20 mouse cellular contexts compared by ENCODE assay signal in the genomic region with DNA sequence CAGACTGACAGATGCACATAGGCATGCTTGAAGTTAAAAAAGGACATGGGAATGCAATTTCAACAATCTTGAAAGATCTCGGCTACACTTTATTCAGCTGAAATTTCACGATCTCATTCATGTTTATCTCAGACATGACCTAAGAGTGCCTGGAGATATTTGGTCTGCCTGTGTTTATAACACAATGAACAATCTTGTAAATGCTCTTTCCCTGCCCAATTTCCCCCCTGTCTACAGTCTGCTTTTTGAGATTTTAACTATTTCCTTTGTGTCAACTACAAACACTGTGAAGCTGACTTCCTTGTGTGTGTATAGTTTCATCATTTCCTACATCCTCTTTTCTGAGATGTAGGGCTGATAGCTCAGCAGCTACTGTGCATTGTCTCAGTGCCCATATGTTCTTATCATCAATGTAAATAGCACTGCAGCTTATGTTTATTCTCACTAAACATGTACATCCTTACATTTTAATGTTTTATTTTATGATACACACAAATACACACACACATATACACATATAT.
DNase-seq lines count a peak whose midpoint lies in the region; ATAC-seq and TF ChIP-seq lines count a peak whose summit lies in the region.
"Had no signal": no experiment of that assay in that cellular context is flagged by ENCODE, and none has a peak within 500 bp of the region (broad histone marks: within the 10 kb centered on the region; RNA-seq: fewer than 3 reads in every experiment).

No protein-coding gene starts in this region.

- no peaks in the 10 kb centered on the region for H3K4me1 ChIP-seq in heart, embryonic 16.5 days (ENCODE audit: control insufficient read depth, insufficient read depth, low read length)
- H3K4me1 ChIP-seq in lung, postnatal 0 days (ENCODE audit: insufficient read depth, low read depth, low read length): no peaks in the 10 kb centered on the region
- H3K4me1 ChIP-seq: heart, embryonic 10.5 days; heart, embryonic 15.5 days had no signal

- 0 out of 2 replicates have a peak, but pooled peaks have one; percentile 41 for ATAC-seq in heart, embryonic 16.5 days (replicated peaks; ENCODE audit: extremely low read depth, insufficient read depth, low FRiP score)
- peak; percentile 57; the same call in 1 of the 2 replicates for ATAC-seq in lung, postnatal 0 days
- ATAC-seq in megakaryocyte progenitor cell, adult 5-6 weeks (replicated peaks; ENCODE audit: poor library complexity): peak; percentile 54; the same call in 1 of the 2 replicates
- ATAC-seq: forebrain, embryonic 13.5 days; forebrain, postnatal 0 days; hindbrain, embryonic 16.5 days; inflammation-experienced regulatory T-cells, adult 6 months had no signal

- TF ChIP-seq EP300 in lung, postnatal 0 days (IDR thresholded peaks at IDR 0.05): 0 out of 2 replicates have a peak, but pooled peaks have one; percentile 7

- no peak overlapping the region for H3K4me3 ChIP-seq in heart, embryonic 16.5 days (ENCODE audit: low read length)
- H3K4me3 ChIP-seq in lung, postnatal 0 days (ENCODE audit: low read depth, low read length): no peak overlapping the region
- H3K4me3 ChIP-seq: embryonic facial prominence, embryonic 13.5 days; forebrain, embryonic 13.5 days; heart, embryonic 10.5 days; heart, embryonic 15.5 days had no signal

- H3K4me2 ChIP-seq in heart, embryonic 16.5 days (ENCODE audit: low read depth, low read length): no peak overlapping the region
- no peak overlapping the region for H3K4me2 ChIP-seq in lung, postnatal 0 days (replicated peaks; ENCODE audit: low read depth, low read length)
- H3K4me2 ChIP-seq: embryonic facial prominence, embryonic 13.5 days; forebrain, embryonic 13.5 days; heart, embryonic 15.5 days had no signal

- DNase-seq in heart, postnatal 4 days: no peak
- peak; percentile 35 for DNase-seq in lung, postnatal 0 days (ENCODE audit: low spot score)
- DNase-seq in lung, postnatal 10 days: no peak
- DNase-seq in cerebellum, postnatal 36 days: no peak
- DNase-seq in gastrocnemius, postnatal 4 days (ENCODE audit: low spot score in 2 of 2): no peak
- DNase-seq: adrenal gland, postnatal 14 days; cerebellum, adult 11-12 months; cerebellum, adult 9-10 months; cerebellum, postnatal 25 days; forebrain, postnatal 0 days; gastrocnemius, postnatal 14 days; heart, adult 18-20 months had no signal

- H3K36me3 ChIP-seq in heart, embryonic 16.5 days (ENCODE audit: control insufficient read depth, insufficient read depth): no peaks in the 10 kb centered on the region
- no peaks in the 10 kb centered on the region for H3K36me3 ChIP-seq in lung, postnatal 0 days (ENCODE audit: insufficient read depth, low read length)
- H3K36me3 ChIP-seq: embryonic facial prominence, embryonic 13.5 days; heart, embryonic 10.5 days; heart, embryonic 15.5 days had no signal

- H3K9ac ChIP-seq in heart, embryonic 16.5 days (ENCODE audit: low read length): no peak overlapping the region
- H3K9ac ChIP-seq in lung, postnatal 0 days (replicated peaks; ENCODE audit: low read depth): no peak overlapping the region
- H3K9ac ChIP-seq: embryonic facial prominence, embryonic 13.5 days; forebrain, embryonic 13.5 days; forebrain, postnatal 0 days; heart, embryonic 15.5 days had no signal

- no peak for TF ChIP-seq CTCF in lung, postnatal 0 days (IDR thresholded peaks at IDR 0.05)

- H3K27me3 ChIP-seq in heart, embryonic 16.5 days (ENCODE audit: control insufficient read depth, insufficient read depth, low read length): no peaks in the 10 kb centered on the region
- H3K27me3 ChIP-seq in lung, postnatal 0 days (replicated peaks; ENCODE audit: insufficient read depth, low read length): no peaks in the 10 kb centered on the region
- H3K27me3 ChIP-seq: embryonic facial prominence, embryonic 13.5 days; forebrain, embryonic 13.5 days; heart, embryonic 15.5 days had no signal

- peak overlapping the region; percentile 61 for H3K27ac ChIP-seq in heart, embryonic 16.5 days (ENCODE audit: low read length)
- no peak overlapping the region for H3K27ac ChIP-seq in lung, postnatal 0 days (ENCODE audit: low read length)
- H3K27ac ChIP-seq: forebrain, embryonic 13.5 days; heart, embryonic 10.5 days; heart, embryonic 15.5 days had no signal

- no peaks in the 10 kb centered on the region for H3K9me3 ChIP-seq in heart, embryonic 16.5 days (replicated peaks; ENCODE audit: control insufficient read depth, low read length)
- no peaks in the 10 kb centered on the region for H3K9me3 ChIP-seq in lung, postnatal 0 days (ENCODE audit: low read length)
- H3K9me3 ChIP-seq: embryonic facial prominence, embryonic 13.5 days; forebrain, embryonic 13.5 days; heart, embryonic 10.5 days; heart, embryonic 15.5 days had no signal

- 59% methylated on average over 2 of the region's 2 CpGs for WGBS in heart, embryonic 16.5 days
- WGBS in lung, postnatal 0 days: 29% methylated on average over 2 of the region's 2 CpGs
